Mouse (Mus musculus): ENCODE measurements around the gene Npas3. TPM values are rescaled to one million over a fixed set of nuclear protein-coding genes. Genes with fewer than 3 reads are reported as not detected.

Npas3 gene
- polyA plus RNA-seq, 1 experiment from 2014 or later = 1.1 TPM

DNA sequence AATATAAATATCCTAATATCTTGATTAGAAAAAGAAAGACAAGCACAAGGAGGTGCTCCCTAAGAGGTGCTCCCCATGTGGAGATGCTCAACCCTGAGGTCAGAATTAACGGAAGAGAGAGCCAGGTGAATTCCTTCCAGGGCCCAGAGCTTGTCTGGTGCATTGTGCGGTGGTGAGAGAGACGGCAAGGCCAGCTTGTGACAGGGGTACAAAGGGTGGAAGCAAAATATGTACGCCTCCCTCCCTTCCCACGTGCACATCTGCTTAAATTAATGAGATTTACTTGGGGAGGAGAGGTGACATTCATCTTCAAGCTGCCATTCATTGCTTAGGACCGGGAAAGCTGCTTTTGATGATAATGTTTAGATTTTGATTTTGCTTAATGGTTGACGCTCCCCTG is 713.5 kb downstream of the Npas3 start:
- ATAC-seq (ENCODE audit: extremely low read depth, insufficient number of reproducible peaks, low FRiP score, low TSS enrichment) = no peak
- Histone ChIP-seq H3K27me3 (replicated peaks) (no peaks in the 10 kb centered on the region), H3K9ac (no peak overlapping the region), H3K9me3 (no peaks in the 10 kb centered on the region), H3K36me3 (no peaks in the 10 kb centered on the region), H3K27ac (replicated peaks) (no peak overlapping the region), H3K4me2 (no peak overlapping the region), H3K4me1 (no peaks in the 10 kb centered on the region), H3K4me3 (no peak overlapping the region)
- WGBS = 61% methylated on average over 7 of the region's 7 CpGs

DNA sequence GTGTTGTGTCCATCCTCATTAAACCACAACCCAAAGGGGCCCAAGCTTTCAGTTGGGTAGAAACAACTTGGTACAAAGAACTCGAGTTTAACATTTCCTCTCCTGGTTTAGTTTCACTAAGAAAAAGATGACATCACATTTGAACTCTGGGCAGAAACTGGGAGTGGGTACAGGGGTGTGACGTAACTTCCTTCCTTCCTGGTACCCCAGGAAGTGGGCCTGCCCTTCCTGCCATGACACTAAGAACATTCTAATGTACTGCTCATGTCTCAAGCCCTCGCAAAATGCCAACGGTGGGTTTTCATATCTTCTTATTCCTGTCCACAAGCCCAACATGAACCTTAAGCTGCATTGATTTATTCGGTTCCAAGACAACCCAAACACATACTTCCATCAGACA is 715.1 kb downstream of the Npas3 start:
- H3K4me3 ChIP-seq = no peak overlapping the region
- H3K27ac ChIP-seq (replicated peaks) = no peak overlapping the region
- no peaks in the 10 kb centered on the region for H3K4me1 ChIP-seq
- no peaks in the 10 kb centered on the region for H3K36me3 ChIP-seq
- WGBS = 76% methylated on average over 5 of the region's 5 CpGs
- no peaks in the 10 kb centered on the region for H3K9me3 ChIP-seq
- no peaks in the 10 kb centered on the region for H3K27me3 ChIP-seq (replicated peaks)
- ATAC-seq (ENCODE audit: extremely low read depth, insufficient number of reproducible peaks, low FRiP score, low TSS enrichment) = no peak
- H3K9ac ChIP-seq = no peak overlapping the region
- H3K4me2 ChIP-seq = no peak overlapping the region

DNA sequence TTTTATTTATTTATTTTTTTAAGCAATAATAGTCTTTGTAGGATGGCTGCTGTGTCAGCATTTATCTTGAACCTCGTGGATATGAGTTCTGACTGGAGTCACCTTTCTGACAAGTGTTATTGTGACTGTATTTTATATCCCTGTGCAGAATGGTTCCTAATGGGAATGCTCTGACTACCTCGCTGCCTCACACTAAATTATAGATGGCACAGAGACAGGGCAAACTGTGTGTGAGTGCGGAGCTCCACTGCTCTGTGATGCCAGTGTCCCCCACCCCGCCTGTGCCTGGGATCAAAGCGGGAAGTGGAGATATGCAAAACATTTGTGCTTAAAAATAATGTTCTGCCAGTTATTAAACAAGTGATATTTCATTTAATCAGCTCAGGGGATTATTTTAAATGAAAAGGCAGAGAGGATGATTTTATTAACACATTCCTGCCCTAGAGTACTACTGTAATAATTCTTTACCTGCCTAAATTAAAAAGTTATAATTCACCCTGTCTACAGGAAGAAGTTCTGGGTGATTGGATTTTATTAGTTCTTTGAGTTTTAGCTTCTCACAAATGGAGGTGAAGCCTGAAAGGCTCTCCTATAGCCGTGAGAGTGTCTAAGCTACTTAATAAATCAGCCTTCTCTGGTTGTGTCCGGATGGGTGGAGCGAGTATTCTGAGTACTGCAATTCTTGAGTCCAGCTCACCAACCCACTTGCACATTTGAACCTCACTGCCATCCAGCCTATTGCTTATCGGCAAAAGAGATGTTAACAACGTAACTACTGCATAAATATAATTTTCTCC is 721.1 kb downstream of the Npas3 start:
- Histone ChIP-seq H3K36me3 (no peaks in the 10 kb centered on the region), H3K4me1 (no peaks in the 10 kb centered on the region), H3K9me3 (no peaks in the 10 kb centered on the region), H3K9ac (no peak overlapping the region), H3K4me3 (no peak overlapping the region), H3K4me2 (no peak overlapping the region), H3K27me3 (replicated peaks) (no peaks in the 10 kb centered on the region), H3K27ac (replicated peaks) (no peak overlapping the region)
- WGBS = 80% methylated on average over 10 of the region's 10 CpGs
- no peak for ATAC-seq (ENCODE audit: extremely low read depth, insufficient number of reproducible peaks, low FRiP score, low TSS enrichment)

DNA sequence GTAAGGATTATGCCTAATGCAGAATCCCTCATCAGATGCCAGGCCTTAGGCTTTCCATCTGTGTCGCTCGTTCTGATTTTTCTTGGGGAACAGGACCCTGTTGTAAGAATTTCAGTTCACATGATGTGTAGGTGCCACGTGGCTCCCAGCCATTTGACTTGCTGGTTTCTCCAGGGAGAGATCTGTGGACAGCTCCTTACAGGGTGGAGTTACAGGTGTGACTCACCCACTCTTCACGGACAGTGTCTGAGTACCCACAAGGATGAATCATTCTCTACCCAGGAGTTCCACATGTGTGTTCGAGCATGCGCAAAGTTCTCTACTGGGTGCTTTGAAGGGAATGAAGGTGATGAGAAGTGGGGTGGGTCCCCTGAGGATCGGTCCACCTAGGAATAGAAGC is 722.2 kb downstream of the Npas3 start:
- H3K27me3 ChIP-seq (replicated peaks) = no peaks in the 10 kb centered on the region
- no peak overlapping the region for H3K4me3 ChIP-seq
- H3K36me3 ChIP-seq = no peaks in the 10 kb centered on the region
- H3K4me2 ChIP-seq = no peak overlapping the region
- H3K9me3 ChIP-seq = no peaks in the 10 kb centered on the region
- ATAC-seq (ENCODE audit: extremely low read depth, insufficient number of reproducible peaks, low FRiP score, low TSS enrichment) = no peak
- H3K9ac ChIP-seq = no peak overlapping the region
- 84% methylated on average over 7 of the region's 7 CpGs for WGBS
- no peaks in the 10 kb centered on the region for H3K4me1 ChIP-seq
- H3K27ac ChIP-seq (replicated peaks) = no peak overlapping the region

DNA sequence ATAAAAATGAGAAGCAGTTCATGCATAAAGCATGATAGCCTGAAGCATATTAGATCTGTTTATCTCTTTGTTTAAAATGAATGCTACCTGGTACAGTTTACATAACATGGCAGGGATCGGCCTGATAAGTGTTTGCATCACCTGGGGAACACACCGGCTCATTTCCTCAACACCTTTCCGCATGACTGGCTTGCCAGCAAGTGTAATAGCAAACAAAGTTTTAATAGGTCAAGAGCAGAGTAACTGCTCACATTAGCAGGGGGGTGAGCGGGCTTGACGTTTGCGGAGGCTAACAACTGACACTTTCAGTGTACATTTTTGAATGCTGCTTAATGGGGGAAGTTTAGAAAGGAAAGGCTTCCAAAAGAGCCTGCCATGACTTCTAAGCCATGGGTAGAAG is 724.9 kb downstream of the Npas3 start:
- H3K27me3 ChIP-seq (replicated peaks) = no peaks in the 10 kb centered on the region
- no peak overlapping the region for H3K9ac ChIP-seq
- no peak overlapping the region for H3K4me3 ChIP-seq
- ATAC-seq (ENCODE audit: extremely low read depth, insufficient number of reproducible peaks, low FRiP score, low TSS enrichment) = no peak
- 81% methylated on average over 6 of the region's 6 CpGs for WGBS
- no peaks in the 10 kb centered on the region for H3K36me3 ChIP-seq
- no peak overlapping the region for H3K27ac ChIP-seq (replicated peaks)
- no peaks in the 10 kb centered on the region for H3K4me1 ChIP-seq
- H3K9me3 ChIP-seq = no peaks in the 10 kb centered on the region
- H3K4me2 ChIP-seq = no peak overlapping the region

DNA sequence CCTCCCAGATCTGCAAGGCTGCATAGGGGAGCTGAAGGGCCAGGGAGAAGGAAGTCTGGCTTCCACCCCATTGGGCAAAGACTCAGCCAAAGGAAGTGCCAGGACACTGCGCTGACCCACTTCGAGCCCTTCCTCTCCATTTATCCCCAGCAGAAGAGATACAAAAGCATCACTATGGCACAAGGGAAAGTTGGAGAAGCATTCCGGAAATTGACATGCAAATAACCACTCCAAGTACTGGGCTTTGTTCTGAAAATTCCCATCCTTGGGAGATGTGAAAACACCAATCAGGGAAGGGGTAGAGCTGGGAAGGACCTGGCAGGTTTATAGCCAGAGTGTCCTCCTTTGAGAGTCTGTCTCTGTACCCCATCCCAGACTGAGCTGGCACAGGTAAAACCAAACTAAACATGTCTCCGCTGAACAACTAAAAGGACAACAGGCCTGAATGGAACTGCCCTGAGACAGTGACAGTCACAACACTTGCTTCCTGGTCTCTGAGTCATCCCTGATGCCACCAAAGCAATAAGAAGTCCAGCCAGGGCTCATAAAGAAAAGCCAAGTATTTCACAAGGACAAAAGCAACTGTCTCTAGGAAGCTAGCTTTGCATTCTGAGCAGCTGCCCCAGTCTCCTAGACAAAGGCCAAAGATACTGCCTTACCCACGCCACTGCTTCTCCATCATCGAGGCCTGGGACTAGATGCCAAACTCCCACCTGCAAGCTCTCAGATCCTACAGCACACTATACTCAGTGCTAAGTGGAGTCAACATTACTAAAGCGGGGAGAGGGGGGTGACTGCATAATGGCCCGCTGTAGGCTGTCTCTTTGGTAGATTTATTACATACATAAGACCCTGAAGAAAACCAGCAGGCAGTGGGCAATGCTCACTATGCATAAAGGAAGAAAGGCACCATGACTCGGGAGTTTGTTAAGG is 733.4 kb downstream of the Npas3 start:
- H3K27me3 ChIP-seq (replicated peaks) = no peaks in the 10 kb centered on the region
- no peaks in the 10 kb centered on the region for H3K36me3 ChIP-seq
- no peaks in the 10 kb centered on the region for H3K9me3 ChIP-seq
- no peaks in the 10 kb centered on the region for H3K4me1 ChIP-seq
- 80% methylated on average over 9 of the region's 9 CpGs for WGBS
- no peak for ATAC-seq (ENCODE audit: extremely low read depth, insufficient number of reproducible peaks, low FRiP score, low TSS enrichment)
- H3K4me2 ChIP-seq = no peak overlapping the region
- H3K4me3 ChIP-seq = no peak overlapping the region
- no peak overlapping the region for H3K9ac ChIP-seq
- no peak overlapping the region for H3K27ac ChIP-seq (replicated peaks)

DNA sequence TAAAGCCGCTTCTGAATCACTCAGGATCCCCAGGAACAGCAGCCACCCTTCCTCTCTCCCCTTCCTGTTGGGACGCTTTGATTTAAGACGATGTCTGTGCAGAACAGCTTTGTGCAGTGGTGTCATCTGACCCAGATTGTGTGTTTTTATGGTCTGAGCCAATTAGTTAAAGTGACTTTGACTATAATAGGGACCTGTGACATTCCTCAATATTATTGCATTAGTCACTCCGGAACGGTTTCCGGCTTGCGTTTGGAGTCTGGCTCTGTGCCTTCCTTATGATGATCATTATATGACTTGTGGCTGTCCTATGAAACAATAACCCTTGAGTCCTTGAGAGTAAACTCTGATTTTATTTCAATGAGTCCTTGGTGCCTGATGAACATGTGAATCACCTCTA is 735.5 kb downstream of the Npas3 start:
- H3K4me3 ChIP-seq = no peak overlapping the region
- H3K27me3 ChIP-seq (replicated peaks) = no peaks in the 10 kb centered on the region
- H3K36me3 ChIP-seq = no peaks in the 10 kb centered on the region
- ATAC-seq (ENCODE audit: extremely low read depth, insufficient number of reproducible peaks, low FRiP score, low TSS enrichment) = no peak
- H3K9me3 ChIP-seq = no peaks in the 10 kb centered on the region
- no peak overlapping the region for H3K4me2 ChIP-seq
- no peak overlapping the region for H3K27ac ChIP-seq (replicated peaks)
- H3K4me1 ChIP-seq = no peaks in the 10 kb centered on the region
- WGBS = 83% methylated on average over 7 of the region's 7 CpGs
- no peak overlapping the region for H3K9ac ChIP-seq

DNA sequence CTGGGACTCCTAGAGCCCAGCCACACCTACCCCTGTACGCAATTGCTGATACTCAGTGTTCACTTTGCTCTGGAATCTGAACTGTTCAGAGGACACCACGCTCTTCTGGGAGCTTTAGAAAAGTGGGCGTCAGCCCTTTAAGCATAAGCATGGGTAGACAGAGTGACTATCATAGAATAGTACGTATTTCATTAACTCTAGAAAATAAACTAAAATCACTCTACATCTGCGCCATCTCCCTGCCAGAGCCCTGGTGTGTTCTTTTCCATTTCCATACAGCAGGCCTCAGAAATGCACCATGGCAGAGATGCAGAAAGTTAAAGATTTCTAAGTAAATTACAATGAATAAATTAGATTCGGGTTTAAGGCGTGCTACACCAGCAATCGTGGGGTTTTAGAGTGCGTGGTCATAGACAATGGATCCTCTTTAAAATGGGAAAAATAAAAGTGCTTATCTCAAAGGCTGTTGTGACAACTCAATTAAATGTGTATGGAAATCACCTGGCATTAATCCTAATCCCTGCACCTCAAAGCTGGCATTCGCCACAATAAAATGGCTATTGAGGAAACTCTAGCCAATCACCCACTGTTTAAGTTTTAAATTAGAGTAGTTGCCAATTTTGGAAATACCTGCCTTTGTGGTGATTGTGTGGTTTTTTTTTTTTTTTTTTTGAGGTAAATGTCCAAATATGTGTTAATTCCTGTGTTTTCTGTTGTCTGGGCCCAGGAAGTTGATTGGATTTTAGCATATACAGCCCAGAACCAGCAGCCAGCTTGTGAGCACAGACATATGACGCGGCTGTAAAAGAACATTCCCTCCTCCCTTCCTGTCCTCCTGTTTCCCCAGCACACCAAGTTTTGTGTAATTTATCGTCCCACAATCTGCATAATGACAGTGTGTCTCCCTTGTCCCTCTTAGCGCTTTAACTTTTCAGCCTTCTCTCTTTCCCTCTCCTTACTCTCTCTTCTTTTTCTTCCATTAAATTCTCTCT is 737.7 kb downstream of the Npas3 start:
- H3K4me1 ChIP-seq = no peaks in the 10 kb centered on the region
- H3K4me2 ChIP-seq = no peak overlapping the region
- no peaks in the 10 kb centered on the region for H3K9me3 ChIP-seq
- H3K9ac ChIP-seq = no peak overlapping the region
- 84% methylated on average over 14 of the region's 14 CpGs for WGBS
- ATAC-seq (ENCODE audit: extremely low read depth, insufficient number of reproducible peaks, low FRiP score, low TSS enrichment) = no peak
- H3K27me3 ChIP-seq (replicated peaks) = no peaks in the 10 kb centered on the region
- H3K4me3 ChIP-seq = no peak overlapping the region
- H3K27ac ChIP-seq (replicated peaks) = no peak overlapping the region
- H3K36me3 ChIP-seq = no peaks in the 10 kb centered on the region

DNA sequence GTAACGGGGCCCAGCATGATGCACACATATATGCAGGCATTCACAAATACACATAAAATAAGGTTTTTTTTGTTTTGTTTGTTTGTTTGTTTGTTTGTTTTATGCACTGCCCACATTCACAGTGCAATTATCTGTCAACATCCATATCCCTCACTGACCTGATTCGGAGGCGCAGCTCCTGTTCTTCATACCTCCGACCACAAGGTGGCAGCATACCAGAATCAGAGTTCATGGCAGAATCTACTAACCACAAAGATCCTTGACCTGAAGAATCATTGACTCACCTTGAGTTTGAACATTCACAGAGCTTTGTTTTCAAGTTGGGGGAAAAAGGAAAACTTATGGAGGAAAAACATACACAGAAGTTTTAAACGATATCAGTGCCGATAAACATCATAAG is 743.9 kb downstream of the Npas3 start:
- H3K4me2 ChIP-seq = no peak overlapping the region
- 91% methylated on average over 6 of the region's 6 CpGs for WGBS
- H3K27ac ChIP-seq (replicated peaks) = no peak overlapping the region
- peaks cover 17% of the 10 kb centered on the region for H3K4me1 ChIP-seq
- no peaks in the 10 kb centered on the region for H3K9me3 ChIP-seq
- H3K36me3 ChIP-seq = no peaks in the 10 kb centered on the region
- no peak for ATAC-seq (ENCODE audit: extremely low read depth, insufficient number of reproducible peaks, low FRiP score, low TSS enrichment)
- no peak overlapping the region for H3K9ac ChIP-seq
- no peak overlapping the region for H3K4me3 ChIP-seq
- H3K27me3 ChIP-seq (replicated peaks) = no peaks in the 10 kb centered on the region

DNA sequence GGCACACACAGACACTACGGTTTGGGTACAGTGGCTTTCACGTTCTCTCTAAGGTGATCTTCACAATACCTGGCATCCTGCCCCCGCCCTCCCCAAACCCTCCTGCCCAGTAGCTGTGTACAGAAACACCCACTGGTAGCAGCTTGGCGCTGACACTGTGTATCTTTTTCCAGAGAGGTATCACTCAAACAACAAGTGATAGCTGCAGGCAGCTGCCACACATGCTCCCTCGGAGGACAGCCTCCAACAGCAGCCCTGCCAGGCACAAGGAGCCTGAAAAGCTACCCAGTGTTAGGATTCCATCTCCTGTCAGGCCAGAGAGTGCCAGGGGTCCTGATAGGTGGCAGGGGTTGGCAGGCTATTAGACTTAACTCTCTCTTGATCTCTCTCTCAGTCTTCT is 747.2 kb downstream of the Npas3 start:
- Histone ChIP-seq H3K4me2 (no peak overlapping the region), H3K4me3 (no peak overlapping the region), H3K36me3 (no peaks in the 10 kb centered on the region), H3K9ac (no peak overlapping the region), H3K27ac (replicated peaks) (no peak overlapping the region), H3K9me3 (no peaks in the 10 kb centered on the region), H3K27me3 (replicated peaks) (no peaks in the 10 kb centered on the region), H3K4me1 (peaks cover 18% of the 10 kb centered on the region)
- WGBS = 41% methylated on average over 5 of the region's 5 CpGs
- ATAC-seq (ENCODE audit: extremely low read depth, insufficient number of reproducible peaks, low FRiP score, low TSS enrichment) = no peak

DNA sequence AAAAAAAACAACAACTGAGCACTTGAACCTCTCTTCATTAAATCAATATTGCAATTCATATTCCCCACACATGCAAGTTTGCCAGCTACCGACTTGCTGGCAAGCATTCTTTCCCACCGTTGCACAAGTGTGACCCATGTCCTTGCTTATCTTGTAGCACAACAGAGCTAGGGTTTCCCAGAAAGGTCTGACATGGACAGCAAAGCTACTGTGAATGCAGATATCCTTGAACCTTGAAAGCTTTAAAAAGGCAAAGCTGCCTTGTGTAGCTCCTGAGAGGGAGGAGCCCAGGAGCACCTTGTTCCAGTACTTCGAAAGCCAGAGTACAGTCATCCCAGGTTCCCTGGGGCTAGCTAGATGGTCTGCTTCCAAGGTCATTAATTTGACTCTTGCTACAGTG is 748.7 kb downstream of the Npas3 start:
- H3K27me3 ChIP-seq (replicated peaks) = no peaks in the 10 kb centered on the region
- no peak for ATAC-seq (ENCODE audit: extremely low read depth, insufficient number of reproducible peaks, low FRiP score, low TSS enrichment)
- H3K4me2 ChIP-seq = no peak overlapping the region
- no peak overlapping the region for H3K27ac ChIP-seq (replicated peaks)
- H3K36me3 ChIP-seq = no peaks in the 10 kb centered on the region
- 51% methylated on average over 3 of the region's 3 CpGs for WGBS
- no peak overlapping the region for H3K9ac ChIP-seq
- no peaks in the 10 kb centered on the region for H3K9me3 ChIP-seq
- H3K4me1 ChIP-seq = peaks cover 18% of the 10 kb centered on the region
- H3K4me3 ChIP-seq = no peak overlapping the region

All from heart, embryonic 13.5 days (tissue).